Mouse (Mus musculus) brain, embryonic 14.5 days (tissue): ENCODE measurements around the gene Actl11.

Experiments
- CTCF ChIP-seq: fragments of 200-500 bp; IDR thresholded peaks from 2 replicates; pipeline ENCODE4 v1.5.1; 2012; ENCODE audit warnings: inconsistent platforms, mild to moderate bottlenecking, moderate library complexity, borderline replicate concordance; ENCODE audit not compliant: insufficient read depth, insufficient read length; ENCODE audit errors: extremely low read depth
- POLR2A ChIP-seq: fragments of 200-500 bp; IDR thresholded peaks from 2 replicates; pipeline ENCODE4 v1.6.1; 2012; ENCODE audit warnings: mild to moderate bottlenecking, inconsistent platforms, borderline replicate concordance; ENCODE audit not compliant: poor library complexity, insufficient read depth, insufficient read length, severe bottlenecking; ENCODE audit errors: extremely low read depth

DNA sequence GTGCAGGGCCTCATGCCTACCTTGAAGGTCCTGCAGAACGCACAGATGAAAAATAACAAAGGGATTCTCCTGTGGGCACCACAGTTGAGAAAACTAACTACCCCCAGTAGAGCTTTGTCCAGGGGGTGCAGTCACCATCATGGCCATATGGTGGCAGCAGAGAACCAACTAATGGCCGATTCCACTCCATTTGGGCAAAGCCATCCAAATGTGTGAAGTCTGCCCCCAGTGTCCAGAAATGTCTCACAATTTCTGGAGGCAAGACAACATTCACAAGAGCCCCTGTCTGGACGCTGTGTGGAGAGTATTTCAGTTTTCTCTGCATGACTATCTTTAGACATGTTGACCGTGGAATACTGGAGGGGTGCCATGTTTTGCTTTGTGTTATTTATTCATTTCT, 23.5 kb upstream of the Actl11 start:
- TF ChIP-seq CTCF (peak; percentile 94), POLR2A (no peak)
